Mouse (Mus musculus): ENCODE results near the gene Fat4. TPM values are rescaled to one million over a fixed set of nuclear protein-coding genes. Genes with fewer than 3 reads are reported as not detected.
A peak's percentile ranks its signal among the peaks of the same experiment; 100 is the strongest.

Gene Fat4
- polyA plus RNA-seq (2015; fragmentation: Nextera tagmentation; extraction: Ambion mirVana): 3.9 and 4.1 TPM in 2 replicates

GRCm38 (mm10) chr3:38886890-38887355 lies at the start of gene Fat4:
Gene Fat4 (plus strand): TSS chr3:38886940.
- peak within 1 kb of the TSS; percentile 56 for H3K9ac ChIP-seq (ENCODE audit: low read depth, low read length)
- no peak for TF ChIP-seq CTCF (IDR thresholded peaks at IDR 0.05; ENCODE audit: low read depth)
- H3K9me3 ChIP-seq (replicated peaks; ENCODE audit: low read length): no peaks in the 10 kb centered on the region
- WGBS: under 1% methylated on average over 29 of the region's 29 CpGs
- ATAC-seq (replicated peaks; ENCODE audit: low FRiP score, low read depth) (peak; percentile 4; the same call in 1 of the 2 replicates), DNase-seq (ENCODE audit: low spot score) (no peak)
- H3K36me3 ChIP-seq (ENCODE audit: insufficient read depth, low read length): 0 out of 2 replicates have a peak, but pooled peaks cover 11% of the 10 kb centered on the region
- H3K4me2 ChIP-seq (ENCODE audit: low read length): peak within 1 kb of the TSS; percentile 95
- H3K4me3 ChIP-seq (replicated peaks; ENCODE audit: low read depth, low read length): peak within 1 kb of the TSS; percentile 64
- peaks cover 15% of the 10 kb centered on the region; the same call in 1 of the 2 replicates for H3K4me1 ChIP-seq (replicated peaks; ENCODE audit: insufficient read depth, low read length)
- H3K27ac ChIP-seq: peak within 1 kb of the TSS; percentile 91
- H3K27me3 ChIP-seq (ENCODE audit: insufficient read depth, low read length): no peaks in the 10 kb centered on the region

DNA sequence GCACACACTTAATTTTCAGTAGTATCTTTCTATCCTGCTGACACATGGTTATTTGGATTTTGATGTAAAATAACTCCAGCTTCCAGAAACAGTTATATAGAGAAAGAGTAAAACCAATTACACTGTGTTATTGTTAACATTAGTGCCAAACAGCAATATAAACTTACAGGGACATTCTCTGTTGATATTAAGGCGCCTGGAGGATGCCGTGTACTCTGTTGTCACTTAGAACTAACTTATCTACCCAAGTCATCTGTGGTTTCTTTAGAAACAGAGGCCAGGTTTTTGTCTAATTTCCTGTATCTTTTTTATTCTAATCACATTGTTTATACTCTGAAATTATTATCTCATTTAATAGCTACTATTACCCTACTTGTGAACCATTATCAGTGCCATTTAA lies 47.3 kb upstream of the Fat4 start:
- no peaks in the 10 kb centered on the region for H3K27me3 ChIP-seq (ENCODE audit: insufficient read depth, low read length)
- WGBS: 75% methylated on average over 2 of the region's 2 CpGs
- TF ChIP-seq CTCF (IDR thresholded peaks at IDR 0.05; ENCODE audit: low read depth): no peak
- ATAC-seq (replicated peaks; ENCODE audit: low FRiP score, low read depth) (no peak), DNase-seq (ENCODE audit: low spot score) (no peak)
- H3K9ac ChIP-seq (ENCODE audit: low read depth, low read length): no peak overlapping the region
- H3K4me2 ChIP-seq (ENCODE audit: low read length): no peak overlapping the region
- H3K36me3 ChIP-seq (ENCODE audit: insufficient read depth, low read length): no peaks in the 10 kb centered on the region
- no peaks in the 10 kb centered on the region for H3K9me3 ChIP-seq (replicated peaks; ENCODE audit: low read length)
- H3K4me1 ChIP-seq (replicated peaks; ENCODE audit: insufficient read depth, low read length): no peaks in the 10 kb centered on the region
- no peak overlapping the region for H3K27ac ChIP-seq
- H3K4me3 ChIP-seq (replicated peaks; ENCODE audit: low read depth, low read length): no peak overlapping the region

GRCm38 (mm10) chr3:38843000-38843538 lies 43.7 kb upstream of the Fat4 start:
- no peak for TF ChIP-seq CTCF (IDR thresholded peaks at IDR 0.05; ENCODE audit: low read depth)
- DNase-seq (ENCODE audit: low spot score): no peak

GRCm38 (mm10) chr3:38846602-38847382 lies 39.9 kb upstream of the Fat4 start:
- WGBS: 48% methylated on average over 11 of the region's 11 CpGs
- no peak for ATAC-seq (replicated peaks; ENCODE audit: low FRiP score, low read depth)
- DNase-seq (ENCODE audit: low spot score): peak; percentile 16
- H3K27ac ChIP-seq: no peak overlapping the region
- TF ChIP-seq CTCF (IDR thresholded peaks at IDR 0.05; ENCODE audit: low read depth): no peak
- H3K4me3 ChIP-seq (replicated peaks; ENCODE audit: low read depth, low read length): no peak overlapping the region
- H3K27me3 ChIP-seq (ENCODE audit: insufficient read depth, low read length): no peaks in the 10 kb centered on the region
- no peak overlapping the region for H3K4me2 ChIP-seq (ENCODE audit: low read length)
- no peak overlapping the region for H3K9ac ChIP-seq (ENCODE audit: low read depth, low read length)
- H3K36me3 ChIP-seq (ENCODE audit: insufficient read depth, low read length): no peaks in the 10 kb centered on the region
- no peaks in the 10 kb centered on the region for H3K4me1 ChIP-seq (replicated peaks; ENCODE audit: insufficient read depth, low read length)
- H3K9me3 ChIP-seq (replicated peaks; ENCODE audit: low read length): no peaks in the 10 kb centered on the region

More at GRCm38 (mm10) chr3:38843000-38843538, 43.7 kb upstream of the Fat4 start:
- H3K4me1 ChIP-seq (replicated peaks; ENCODE audit: insufficient read depth, low read length): no peaks in the 10 kb centered on the region
- H3K9me3 ChIP-seq (replicated peaks; ENCODE audit: low read length): no peaks in the 10 kb centered on the region
- no peak overlapping the region for H3K27ac ChIP-seq
- no peak overlapping the region for H3K4me2 ChIP-seq (ENCODE audit: low read length)
- 75% methylated on average over 7 of the region's 7 CpGs for WGBS
- no peaks in the 10 kb centered on the region for H3K27me3 ChIP-seq (ENCODE audit: insufficient read depth, low read length)
- no peak overlapping the region for H3K9ac ChIP-seq (ENCODE audit: low read depth, low read length)
- ATAC-seq (replicated peaks; ENCODE audit: low FRiP score, low read depth): no peak
- no peaks in the 10 kb centered on the region for H3K36me3 ChIP-seq (ENCODE audit: insufficient read depth, low read length)
- no peak overlapping the region for H3K4me3 ChIP-seq (replicated peaks; ENCODE audit: low read depth, low read length)

DNA sequence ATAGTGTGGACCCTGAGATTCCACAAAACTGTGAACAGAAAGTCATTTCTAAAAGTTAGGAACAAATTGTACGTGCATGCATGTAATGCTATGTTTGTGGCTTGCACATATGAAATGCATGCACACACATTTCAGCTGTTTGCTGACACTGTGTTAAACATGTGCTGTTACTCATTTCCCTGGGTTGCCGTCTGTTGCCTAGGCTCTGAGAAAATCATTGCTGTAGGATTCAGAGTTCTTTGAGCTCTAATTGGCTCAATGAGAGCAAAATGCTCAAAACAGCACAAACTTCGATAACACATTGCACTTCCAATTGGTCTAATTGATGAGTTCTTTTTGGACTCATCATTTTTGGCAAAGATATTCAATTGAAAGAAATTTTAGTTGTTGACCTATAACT lies 37.7 kb upstream of the Fat4 start:
- Histone ChIP-seq H3K4me3 (replicated peaks; ENCODE audit: low read depth, low read length) (no peak overlapping the region), H3K36me3 (ENCODE audit: insufficient read depth, low read length) (no peaks in the 10 kb centered on the region), H3K4me1 (replicated peaks; ENCODE audit: insufficient read depth, low read length) (no peaks in the 10 kb centered on the region), H3K9ac (ENCODE audit: low read depth, low read length) (no peak overlapping the region), H3K27ac (no peak overlapping the region), H3K4me2 (ENCODE audit: low read length) (no peak overlapping the region), H3K27me3 (ENCODE audit: insufficient read depth, low read length) (no peaks in the 10 kb centered on the region), H3K9me3 (replicated peaks; ENCODE audit: low read length) (no peaks in the 10 kb centered on the region)
- DNase-seq (ENCODE audit: low spot score) (no peak), ATAC-seq (replicated peaks; ENCODE audit: low FRiP score, low read depth) (no peak)
- TF ChIP-seq CTCF (IDR thresholded peaks at IDR 0.05; ENCODE audit: low read depth): no peak
- 79% methylated on average over 3 of the region's 3 CpGs for WGBS

GRCm38 (mm10) chr3:38849536-38849935 lies 37.2 kb upstream of the Fat4 start:
- H3K9ac ChIP-seq (ENCODE audit: low read depth, low read length): no peak overlapping the region
- H3K4me1 ChIP-seq (replicated peaks; ENCODE audit: insufficient read depth, low read length): no peaks in the 10 kb centered on the region
- peak; percentile 88 for DNase-seq (ENCODE audit: low spot score)
- WGBS: 30% methylated on average over 6 of the region's 6 CpGs
- no peaks in the 10 kb centered on the region for H3K9me3 ChIP-seq (replicated peaks; ENCODE audit: low read length)
- H3K36me3 ChIP-seq (ENCODE audit: insufficient read depth, low read length): no peaks in the 10 kb centered on the region
- no peak overlapping the region for H3K4me3 ChIP-seq (replicated peaks; ENCODE audit: low read depth, low read length)
- ATAC-seq (replicated peaks; ENCODE audit: low FRiP score, low read depth): 0 out of 2 replicates have a peak, but pooled peaks have one; percentile 46
- TF ChIP-seq CTCF (IDR thresholded peaks at IDR 0.05; ENCODE audit: low read depth): peak; percentile 91
- H3K27ac ChIP-seq: no peak overlapping the region
- H3K4me2 ChIP-seq (ENCODE audit: low read length): no peak overlapping the region
- H3K27me3 ChIP-seq (ENCODE audit: insufficient read depth, low read length): no peaks in the 10 kb centered on the region

Data from kidney, postnatal 0 days (tissue).